Mouse (Mus musculus): Measurements from ENCODE around the gene Ubash3a. TPM values are rescaled to one million over a fixed set of nuclear protein-coding genes. Genes with fewer than 3 reads are reported as not detected.

Ubash3a gene
- total RNA-seq, 2 experiments from 2014 or later, result 5.0 to 12.2 TPM

GRCm38 (mm10) chr17:31210299-31210698, 2.6 kb downstream of the Ubash3a start:
- no peak for ATAC-seq (replicated peaks; ENCODE audit: low FRiP score, poor library complexity, severe bottlenecking)

GRCm38 (mm10) chr17:31211881-31212280, 4.2 kb downstream of the Ubash3a start:
- no peak for ATAC-seq (replicated peaks; ENCODE audit: low FRiP score, poor library complexity, severe bottlenecking)

GRCm38 (mm10) chr17:31216068-31216955, 8.6 kb downstream of the Ubash3a start:
- no peak for ATAC-seq (replicated peaks; ENCODE audit: low FRiP score, poor library complexity, severe bottlenecking)

- no peak for ATAC-seq (replicated peaks; ENCODE audit: low FRiP score, poor library complexity, severe bottlenecking)
These were observed 15.2 kb downstream of the Ubash3a start for GRCm38 (mm10) chr17:31222810-31223310.

- ATAC-seq (replicated peaks; ENCODE audit: low FRiP score, poor library complexity, severe bottlenecking), result no peak
These were observed 16.2 kb downstream of the Ubash3a start for GRCm38 (mm10) chr17:31223835-31224234.

GRCm38 (mm10) chr17:31224591-31224990, 16.9 kb downstream of the Ubash3a start:
- ATAC-seq (replicated peaks; ENCODE audit: low FRiP score, poor library complexity, severe bottlenecking), result no peak

GRCm38 (mm10) chr17:31226368-31226767, 18.7 kb downstream of the Ubash3a start:
- ATAC-seq (replicated peaks; ENCODE audit: low FRiP score, poor library complexity, severe bottlenecking), result no peak

- no peak for ATAC-seq (replicated peaks; ENCODE audit: low FRiP score, poor library complexity, severe bottlenecking)
These were observed 19.3 kb downstream of the Ubash3a start for GRCm38 (mm10) chr17:31226931-31227330.

- ATAC-seq (replicated peaks; ENCODE audit: low FRiP score, poor library complexity, severe bottlenecking), result no peak
These were observed 24.1 kb downstream of the Ubash3a start for GRCm38 (mm10) chr17:31231780-31232179.

- no peak for ATAC-seq (replicated peaks; ENCODE audit: low FRiP score, poor library complexity, severe bottlenecking)
These were observed 24.8 kb downstream of the Ubash3a start for GRCm38 (mm10) chr17:31232251-31233010.

GRCm38 (mm10) chr17:31235915-31236314, 28.2 kb downstream of the Ubash3a start:
- ATAC-seq (replicated peaks; ENCODE audit: low FRiP score, poor library complexity, severe bottlenecking), result no peak

GRCm38 (mm10) chr17:31238234-31239020, 30.8 kb downstream of the Ubash3a start:
- peak; percentile 48; the same call in 1 of the 2 replicates for ATAC-seq (replicated peaks; ENCODE audit: low FRiP score, poor library complexity, severe bottlenecking)

- ATAC-seq (replicated peaks; ENCODE audit: low FRiP score, poor library complexity, severe bottlenecking), result no peak
These were observed 33.5 kb downstream of the Ubash3a start for GRCm38 (mm10) chr17:31241156-31241555.

GRCm38 (mm10) chr17:31242764-31243163, 35.1 kb downstream of the Ubash3a start:
- ATAC-seq (replicated peaks; ENCODE audit: low FRiP score, poor library complexity, severe bottlenecking), result no peak

GRCm38 (mm10) chr17:31245321-31245720, 37.6 kb downstream of the Ubash3a start:
- ATAC-seq (replicated peaks; ENCODE audit: low FRiP score, poor library complexity, severe bottlenecking), result no peak

GRCm38 (mm10) chr17:31247144-31247543, 39.5 kb downstream of the Ubash3a start:
- ATAC-seq (replicated peaks; ENCODE audit: low FRiP score, poor library complexity, severe bottlenecking), result no peak

GRCm38 (mm10) chr17:31253951-31254350, 46.3 kb downstream of the Ubash3a start:
- ATAC-seq (replicated peaks; ENCODE audit: low FRiP score, poor library complexity, severe bottlenecking), result no peak

- ATAC-seq (replicated peaks; ENCODE audit: low FRiP score, poor library complexity, severe bottlenecking), result peak; percentile 34; the same call in 1 of the 2 replicates
These were observed 46.8 kb downstream of the Ubash3a start for GRCm38 (mm10) chr17:31254463-31254931.

- ATAC-seq (replicated peaks; ENCODE audit: low FRiP score, poor library complexity, severe bottlenecking), result no peak
These were observed 49.5 kb downstream of the Ubash3a start for GRCm38 (mm10) chr17:31257149-31257548.

- ATAC-seq (replicated peaks; ENCODE audit: low FRiP score, poor library complexity, severe bottlenecking), result no peak
These were observed 50.2 kb downstream of the Ubash3a start for GRCm38 (mm10) chr17:31257898-31258297.

Measured in erythroid progenitor cell, adult 5-6 weeks (primary cell).